Comparison of ENCODE assay signal across 23 mouse cellular contexts in genomic region chr3:75687187-75687825, GRCm38 (mm10).
"Had no signal": no experiment of that assay in that cellular context is flagged by ENCODE, and none has a peak within 500 bp of the region (broad histone marks: within the 10 kb centered on the region; RNA-seq: fewer than 3 reads in every experiment).

No protein-coding gene starts in this region.

- DNase-seq: kidney, adult 2 months; kidney, postnatal 25 days; layer of hippocampus, postnatal 36 days; liver, postnatal 0 days; lung, embryonic 14.5 days; lung, postnatal 36 days; retina, postnatal 1 day; right cerebral cortex, postnatal 25 days; spleen, adult 18-20 months; thymus, adult 18-20 months; thymus, postnatal 4 days had no signal

- H3K27ac ChIP-seq: kidney, postnatal 0 days; limb, embryonic 12.5 days; limb, embryonic 15.5 days; liver, embryonic 14.5 days; midbrain, embryonic 12.5 days; midbrain, embryonic 15.5 days; neural tube, embryonic 12.5 days; neural tube, embryonic 15.5 days; stomach, embryonic 15.5 days had no signal

- H3K4me1 ChIP-seq: limb, embryonic 12.5 days; limb, embryonic 15.5 days; midbrain, embryonic 12.5 days; midbrain, embryonic 15.5 days; neural tube, embryonic 12.5 days; neural tube, embryonic 15.5 days; stomach, embryonic 15.5 days had no signal

- H3K9me3 ChIP-seq: limb, embryonic 12.5 days; limb, embryonic 15.5 days; midbrain, embryonic 12.5 days; midbrain, embryonic 15.5 days; neural tube, embryonic 12.5 days; neural tube, embryonic 15.5 days; stomach, embryonic 15.5 days had no signal

- H3K27me3 ChIP-seq: limb, embryonic 12.5 days; limb, embryonic 15.5 days; midbrain, embryonic 12.5 days; midbrain, embryonic 15.5 days; neural tube, embryonic 12.5 days; neural tube, embryonic 15.5 days; stomach, embryonic 15.5 days had no signal

- H3K9ac ChIP-seq: limb, embryonic 12.5 days; limb, embryonic 15.5 days; liver, embryonic 14.5 days; liver, postnatal 0 days; lung, embryonic 14.5 days; midbrain, embryonic 12.5 days; midbrain, embryonic 15.5 days; neural tube, embryonic 12.5 days; neural tube, embryonic 15.5 days; stomach, embryonic 15.5 days had no signal

- H3K4me2 ChIP-seq: limb, embryonic 12.5 days; limb, embryonic 15.5 days; liver, embryonic 11.5 days; lung, embryonic 14.5 days; midbrain, embryonic 12.5 days; midbrain, embryonic 15.5 days; neural tube, embryonic 12.5 days; neural tube, embryonic 15.5 days; stomach, embryonic 15.5 days had no signal

- H3K36me3 ChIP-seq: limb, embryonic 12.5 days; limb, embryonic 15.5 days; midbrain, embryonic 12.5 days; midbrain, embryonic 15.5 days; neural tube, embryonic 12.5 days; neural tube, embryonic 15.5 days; stomach, embryonic 15.5 days had no signal

- ATAC-seq: intestine, embryonic 16.5 days; liver, postnatal 0 days; lung, postnatal 0 days; midbrain, embryonic 15.5 days had no signal

- H3K4me3 ChIP-seq: limb, embryonic 12.5 days; limb, embryonic 15.5 days; midbrain, embryonic 12.5 days; midbrain, embryonic 15.5 days; neural tube, embryonic 12.5 days; neural tube, embryonic 15.5 days; stomach, embryonic 15.5 days had no signal
